Mouse (Mus musculus) left cerebral cortex, postnatal 25 days (tissue): ENCODE results near the gene Rab5b. TPM values are rescaled to one million over a fixed set of nuclear protein-coding genes. Genes with fewer than 3 reads are reported as not detected.

Experiments
- total RNA-seq, 2 experiments: library from RNA; stranded (reverse); gene quantifications; 2 replicates each; pipeline ENCODE4 v1.2.3; 2021

Gene Rab5b
- total RNA-seq, 2 experiments from 2014 or later, result 125 to 132 TPM

Other genes with a start within 250 kb of the Rab5b start
- gene Smarcc2, start 237.0 kb downstream of the Rab5b start, total RNA-seq, result 100 to 1,000 TPM; 228 to 232 TPM
- 100 to 1,000 TPM; 616 to 641 TPM for gene Myl6, start 202.1 kb downstream of the Rab5b start, total RNA-seq
- gene Myl6b, start 197.6 kb downstream of the Rab5b start, total RNA-seq, result 10 to 100 TPM; 22.9 to 24.0 TPM
- 1 to 10 TPM; 7.9 to 8.0 TPM for gene Esyt1, start 170.4 kb downstream of the Rab5b start, total RNA-seq
- 10 to 100 TPM; 13.2 to 13.5 TPM for gene Zc3h10, start 148.5 kb downstream of the Rab5b start, total RNA-seq
- 1,000 to 10,000 TPM; 1,545 to 1,604 TPM for gene Rpl41, start 147.0 kb downstream of the Rab5b start, total RNA-seq
- gene Pa2g4, start 130.3 kb downstream of the Rab5b start, total RNA-seq, result 10 to 100 TPM; 56.7 to 62.7 TPM
- 1 to 10 TPM; 5.8 to 7.6 TPM for gene Erbb3, start 106.6 kb downstream of the Rab5b start, total RNA-seq
- 100 to 1,000 TPM; 235 to 247 TPM for gene Rps26, start 69.5 kb downstream of the Rab5b start, total RNA-seq
- gene Ikzf4, start 50.3 kb downstream of the Rab5b start, total RNA-seq, result 10 to 100 TPM; 17.9 to 18.9 TPM
- 10 to 100 TPM; 10.8 to 12.3 TPM for gene Suox, start 22.2 kb downstream of the Rab5b start, total RNA-seq
- gene Pmel, start 7.9 kb upstream of the Rab5b start, total RNA-seq, result under 1 TPM; 0.39 to 0.96 TPM
- gene Cdk2, start 8.8 kb upstream of the Rab5b start, total RNA-seq, result 1 to 10 TPM; 2.5 to 3.2 TPM
- 1 to 10 TPM; 5.1 to 6.3 TPM for gene Dgka, start 48.6 kb upstream of the Rab5b start, total RNA-seq
- 10 to 100 TPM; 28.8 to 29.5 TPM for gene Pym1, start 51.6 kb upstream of the Rab5b start, total RNA-seq
- under 1 TPM; 0.39 to 0.78 TPM for gene Mmp19, start 94.6 kb upstream of the Rab5b start, total RNA-seq
- 10 to 100 TPM; 65.6 to 66.1 TPM for gene Dnajc14, start 107.8 kb upstream of the Rab5b start, total RNA-seq
- gene Tmem198b, start 108.1 kb upstream of the Rab5b start, total RNA-seq, result 10 to 100 TPM in 1 of 2 experiments, 1 to 10 TPM in 1; 8.8 to 10.2 TPM
- 10 to 100 TPM; 37.1 to 40.7 TPM for gene Sarnp, start 121.1 kb upstream of the Rab5b start, total RNA-seq
- gene Ormdl2, start 125.4 kb upstream of the Rab5b start, total RNA-seq, result 1 to 10 TPM; 6.9 to 7.5 TPM
- gene Gdf11, start 195.5 kb upstream of the Rab5b start, total RNA-seq, result 10 to 100 TPM; 12.8 to 14.9 TPM
- gene Cd63, start 204.7 kb upstream of the Rab5b start, total RNA-seq, result 10 to 100 TPM; 65.0 to 74.0 TPM
- gene Rdh5, start 226.6 kb upstream of the Rab5b start, total RNA-seq, result 1 to 10 TPM; 6.0 to 8.2 TPM
- gene Bloc1s1, start 227.8 kb upstream of the Rab5b start, total RNA-seq, result 10 to 100 TPM; 81.4 to 86.2 TPM
- 10 to 100 TPM; 12.4 to 15.5 TPM for gene Itga7, start 237.6 kb upstream of the Rab5b start, total RNA-seq